Mouse (Mus musculus) heart, embryonic 11.5 days (tissue): Measurements from ENCODE around the gene Ecd. TPM values are rescaled to one million over a fixed set of nuclear protein-coding genes. Genes with fewer than 3 reads are reported as not detected.
A peak's percentile ranks its signal among the peaks of the same experiment; 100 is the strongest.

Experiments used
- ATAC-seq: fragments of 200-750 bp; cut with Nextera tagmentation; replicated peaks from 2 replicates; pipeline ENCODE4 v1.8.0; 2017; ENCODE audit warnings: moderate library complexity; ENCODE audit not compliant: insufficient number of reproducible peaks, low FRiP score, low TSS enrichment
- H3K27ac ChIP-seq: fragments of 300-500 bp; sonication (generic); 2 replicates; pipeline ENCODE4 v1.5.1; 2014; ENCODE audit warnings: mild to moderate bottlenecking, low read depth, low read length
- H3K27me3 ChIP-seq: fragments of 300-500 bp; sonication (generic); 2 replicates; pipeline ENCODE4 v1.6.1; 2014; ENCODE audit warnings: mild to moderate bottlenecking, low read length, mixed read lengths; ENCODE audit not compliant: control insufficient read depth, insufficient read depth
- H3K36me3 ChIP-seq: fragments of 300-500 bp; sonication (generic); 2 replicates; pipeline ENCODE4 v1.6.1; 2014; ENCODE audit warnings: mild to moderate bottlenecking, low read length, moderate library complexity, mixed read lengths; ENCODE audit not compliant: control insufficient read depth, insufficient read depth
- H3K4me1 ChIP-seq: fragments of 300-500 bp; sonication (generic); 2 replicates; pipeline ENCODE4 v1.6.1; 2014; ENCODE audit warnings: low read length; ENCODE audit not compliant: control insufficient read depth, insufficient read depth
- H3K4me2 ChIP-seq: fragments of 300-500 bp; sonication (generic); 2 replicates; pipeline ENCODE4 v1.6.1; 2014; ENCODE audit warnings: mild to moderate bottlenecking, moderate library complexity
- H3K4me3 ChIP-seq: fragments of 300-500 bp; sonication (generic); 2 replicates; pipeline ENCODE4 v1.5.1; 2014; ENCODE audit warnings: low read depth, low read length
- H3K9ac ChIP-seq: fragments of 300-500 bp; sonication (generic); 2 replicates; pipeline ENCODE4 v1.6.1; 2014; ENCODE audit warnings: mild to moderate bottlenecking, low read depth, low read length, moderate library complexity
- H3K9me3 ChIP-seq: fragments of 300-500 bp; sonication (generic); replicated peaks from 2 replicates; pipeline ENCODE4 v1.6.1; 2016; ENCODE audit warnings: low read length; ENCODE audit not compliant: control insufficient read depth
- WGBS: fragments of 180-500 bp; shearing (Covaris S2); extraction: QIAGEN DNeasy Blood & Tissue Kit; methylation state at CpG from one replicate; pipeline ENCODE4 v1.1.7; 2014; ENCODE audit not compliant: insufficient replicate concordance; 5-methylcytosine and 5-hydroxymethylcytosine counted together
- polyA plus RNA-seq: library from polyadenylated mRNA; unstranded; fragments of >200 nt; fragmentation: Nextera tagmentation; extraction: Ambion mirVana; gene quantifications from 2 replicates; pipeline ENCODE4 v1.2.1, GENCODE M21; 2014

Ecd gene
- polyA plus RNA-seq, 1 experiment from 2014 or later, result 43.7 TPM

DNA sequence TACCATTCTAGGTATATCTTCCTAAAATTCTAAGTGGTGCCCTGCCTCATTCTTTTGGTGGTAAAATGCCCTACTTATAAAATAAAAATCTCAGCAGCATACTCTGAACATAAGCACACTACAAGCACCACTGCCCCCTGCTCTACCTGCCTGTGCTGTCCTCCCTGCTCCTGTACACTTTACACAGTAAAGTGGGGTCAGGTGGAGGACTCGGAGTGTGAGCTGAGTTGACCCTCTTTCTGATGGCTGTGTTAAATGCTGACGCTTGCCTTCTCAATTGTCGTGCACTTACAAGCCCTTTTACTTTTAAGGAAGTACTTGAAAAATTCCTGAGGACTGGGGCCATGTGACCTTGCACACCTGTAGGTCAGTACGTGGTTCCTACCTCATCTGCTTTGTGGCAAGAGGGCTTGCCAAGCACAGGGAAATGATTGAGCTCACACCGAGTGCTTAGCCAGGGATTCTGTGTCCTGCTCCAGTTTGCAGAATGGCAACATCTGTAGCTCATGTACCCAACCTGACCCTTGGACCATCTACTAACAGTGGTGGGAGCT is 31.2 kb upstream of the Ecd start:
- WGBS, result 86% methylated on average over 5 of the region's 5 CpGs
- no peak overlapping the region for H3K9ac ChIP-seq
- H3K36me3 ChIP-seq, result peaks cover 15% of the 10 kb centered on the region
- no peaks in the 10 kb centered on the region for H3K9me3 ChIP-seq
- H3K27ac ChIP-seq, result no peak overlapping the region
- H3K4me1 ChIP-seq, result peaks cover 18% of the 10 kb centered on the region
- no peak for ATAC-seq
- H3K4me3 ChIP-seq, result no peak overlapping the region
- H3K4me2 ChIP-seq, result no peak overlapping the region
- no peaks in the 10 kb centered on the region for H3K27me3 ChIP-seq

DNA sequence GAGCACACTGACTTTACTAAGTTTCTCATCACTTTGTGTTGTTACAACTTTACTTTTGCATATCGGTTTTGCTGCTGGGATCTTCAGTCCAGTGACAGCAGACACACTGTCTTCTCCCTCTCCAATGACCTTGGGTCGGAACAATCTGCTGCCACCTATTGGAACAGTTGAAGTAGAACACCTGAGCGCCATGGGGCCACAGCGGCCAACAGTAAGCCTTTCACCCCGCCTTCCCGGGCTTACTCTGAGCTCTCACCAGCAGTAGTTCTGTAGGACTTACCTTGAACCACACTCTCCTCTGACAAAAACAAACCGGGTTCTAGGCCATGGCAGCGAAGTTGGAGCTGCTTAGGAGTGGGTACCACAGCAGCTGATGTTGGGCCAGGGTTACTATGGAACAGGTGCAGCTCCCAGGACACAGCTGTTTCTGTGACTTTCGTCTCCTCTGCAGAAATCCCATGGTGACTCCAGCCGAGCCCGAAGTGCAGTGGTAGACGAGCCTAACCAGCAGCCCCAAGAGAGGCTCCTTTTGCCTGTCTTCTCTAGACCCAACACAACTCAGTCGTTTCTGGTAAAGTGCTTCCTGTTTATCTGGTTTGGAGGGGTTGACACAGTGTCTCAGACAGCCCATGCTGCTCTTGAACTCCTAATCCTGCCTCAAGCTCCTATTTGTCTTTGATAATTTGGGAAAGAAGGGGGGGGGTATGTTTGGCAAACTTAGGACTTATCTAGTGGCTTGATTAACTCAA is 30.6 kb upstream of the Ecd start:
- no peaks in the 10 kb centered on the region for H3K27me3 ChIP-seq
- peak; percentile 59; the same call in 1 of the 2 replicates for ATAC-seq
- no peak overlapping the region for H3K4me3 ChIP-seq
- H3K9me3 ChIP-seq, result no peaks in the 10 kb centered on the region
- H3K4me2 ChIP-seq, result no peak overlapping the region; the same call in 1 of the 2 replicates
- no peak overlapping the region; the same call in 1 of the 2 replicates for H3K27ac ChIP-seq
- 30% methylated on average over 13 of the region's 13 CpGs for WGBS
- peaks cover 15% of the 10 kb centered on the region for H3K36me3 ChIP-seq
- peaks cover 18% of the 10 kb centered on the region for H3K4me1 ChIP-seq
- H3K9ac ChIP-seq, result no peak overlapping the region

DNA sequence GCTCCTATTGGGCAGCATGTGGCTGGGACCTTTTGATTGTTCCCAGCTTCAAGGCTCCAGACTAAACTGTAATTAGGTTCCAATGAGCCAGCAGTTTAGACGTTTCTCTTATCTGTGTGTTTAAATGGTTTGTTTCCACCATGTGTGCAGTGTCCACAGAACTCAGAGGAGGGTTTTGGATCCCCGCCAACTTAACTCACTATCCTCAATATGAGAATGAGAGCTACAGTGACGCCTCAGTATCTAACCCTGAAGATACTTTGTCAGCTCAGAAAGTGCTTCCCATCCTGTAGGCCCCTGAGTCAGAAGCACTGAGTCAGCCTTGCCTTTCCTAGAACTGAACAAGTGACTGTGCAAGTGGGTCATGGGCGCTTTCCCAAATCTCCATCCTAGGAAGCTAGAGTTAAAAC is 29.2 kb upstream of the Ecd start:
- peaks cover 18% of the 10 kb centered on the region for H3K4me1 ChIP-seq
- no peak overlapping the region for H3K4me2 ChIP-seq
- no peaks in the 10 kb centered on the region for H3K27me3 ChIP-seq
- no peaks in the 10 kb centered on the region for H3K9me3 ChIP-seq
- WGBS, result 51% methylated on average over 4 of the region's 4 CpGs
- peak; percentile 73 for ATAC-seq
- H3K36me3 ChIP-seq, result peaks cover 10% of the 10 kb centered on the region
- H3K4me3 ChIP-seq, result no peak overlapping the region
- H3K9ac ChIP-seq, result no peak overlapping the region
- H3K27ac ChIP-seq, result 0 out of 2 replicates have a peak overlapping the region, but pooled peaks have one; percentile 1

DNA sequence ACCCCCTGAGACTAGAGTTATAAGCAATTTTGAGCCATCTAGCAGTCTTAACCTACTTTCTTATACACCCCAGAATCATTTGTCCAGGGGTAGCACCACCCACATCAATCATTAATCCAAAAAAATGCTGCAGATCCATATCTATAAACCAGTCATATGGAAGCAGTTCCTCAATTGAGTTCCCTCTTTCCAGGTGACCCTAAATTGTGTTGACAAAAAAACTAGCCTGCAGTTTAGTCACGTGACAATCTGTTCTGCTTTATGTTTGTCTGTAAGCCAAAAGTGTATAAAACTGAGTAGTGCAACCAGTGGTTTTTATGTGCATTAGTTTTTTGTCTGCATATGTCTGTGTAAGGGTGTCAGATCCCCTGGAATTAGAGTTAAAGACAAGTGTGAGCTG is 23.9 kb upstream of the Ecd start:
- ATAC-seq, result no peak
- WGBS, result 81% methylated on average over 1 of the region's 1 CpGs
- H3K9me3 ChIP-seq, result no peaks in the 10 kb centered on the region
- H3K4me3 ChIP-seq, result no peak overlapping the region
- H3K4me2 ChIP-seq, result no peak overlapping the region
- H3K9ac ChIP-seq, result no peak overlapping the region
- peaks cover 12% of the 10 kb centered on the region for H3K36me3 ChIP-seq
- H3K27me3 ChIP-seq, result no peaks in the 10 kb centered on the region
- peaks cover 4% of the 10 kb centered on the region; the same call in 1 of the 2 replicates for H3K4me1 ChIP-seq
- H3K27ac ChIP-seq, result no peak overlapping the region

DNA sequence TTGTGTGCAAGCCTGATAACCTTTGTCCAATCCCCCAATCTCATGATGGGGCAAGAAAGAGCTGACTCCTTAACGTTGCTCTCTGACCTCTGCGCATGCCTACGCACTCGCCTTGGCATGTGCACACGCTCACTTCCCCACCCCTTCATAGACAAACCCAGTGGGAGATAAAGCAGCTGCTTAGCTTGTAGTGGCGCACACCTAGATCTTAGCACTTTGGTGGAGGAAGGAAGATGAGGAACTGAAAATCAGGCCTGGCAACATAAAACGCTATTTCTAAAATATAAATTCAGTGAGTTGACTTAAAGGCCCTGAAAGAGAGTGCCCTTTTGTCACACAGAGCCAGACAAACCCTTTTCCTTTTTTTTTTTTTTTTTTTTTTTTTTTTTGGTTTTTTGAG is 22.9 kb upstream of the Ecd start:
- no peak overlapping the region for H3K9ac ChIP-seq
- H3K27me3 ChIP-seq, result no peaks in the 10 kb centered on the region
- no peak for ATAC-seq
- H3K36me3 ChIP-seq, result peaks cover 8% of the 10 kb centered on the region; the same call in 1 of the 2 replicates
- no peak overlapping the region for H3K4me2 ChIP-seq
- H3K4me1 ChIP-seq, result no peaks in the 10 kb centered on the region
- WGBS, result 79% methylated on average over 7 of the region's 7 CpGs
- no peak overlapping the region for H3K4me3 ChIP-seq
- H3K9me3 ChIP-seq, result no peaks in the 10 kb centered on the region
- H3K27ac ChIP-seq, result no peak overlapping the region

DNA sequence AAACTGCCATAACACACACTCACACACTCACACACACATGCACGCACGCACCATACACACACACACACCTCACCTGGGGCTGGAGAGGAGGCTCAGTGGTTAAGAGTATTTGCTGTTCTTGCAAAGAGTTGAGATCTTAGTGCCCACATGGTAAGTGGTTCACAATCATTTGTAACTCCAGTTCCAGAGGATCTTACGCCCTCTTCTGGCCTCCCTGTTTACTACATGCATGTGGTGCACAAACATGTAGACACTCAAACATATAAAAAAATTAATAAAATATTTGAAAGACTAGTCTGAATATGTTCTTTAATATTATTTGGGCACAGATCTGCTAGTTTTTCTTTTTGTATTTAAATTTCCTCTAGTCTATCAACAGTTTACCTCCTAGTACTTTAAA is 20.4 kb upstream of the Ecd start:
- H3K27ac ChIP-seq, result no peak overlapping the region
- H3K4me3 ChIP-seq, result no peak overlapping the region
- H3K4me1 ChIP-seq, result no peaks in the 10 kb centered on the region
- no peak overlapping the region for H3K4me2 ChIP-seq
- no peaks in the 10 kb centered on the region for H3K27me3 ChIP-seq
- no peak overlapping the region for H3K9ac ChIP-seq
- no peak for ATAC-seq
- peaks cover 6% of the 10 kb centered on the region for H3K36me3 ChIP-seq
- 89% methylated on average over 3 of the region's 3 CpGs for WGBS
- no peaks in the 10 kb centered on the region for H3K9me3 ChIP-seq

DNA sequence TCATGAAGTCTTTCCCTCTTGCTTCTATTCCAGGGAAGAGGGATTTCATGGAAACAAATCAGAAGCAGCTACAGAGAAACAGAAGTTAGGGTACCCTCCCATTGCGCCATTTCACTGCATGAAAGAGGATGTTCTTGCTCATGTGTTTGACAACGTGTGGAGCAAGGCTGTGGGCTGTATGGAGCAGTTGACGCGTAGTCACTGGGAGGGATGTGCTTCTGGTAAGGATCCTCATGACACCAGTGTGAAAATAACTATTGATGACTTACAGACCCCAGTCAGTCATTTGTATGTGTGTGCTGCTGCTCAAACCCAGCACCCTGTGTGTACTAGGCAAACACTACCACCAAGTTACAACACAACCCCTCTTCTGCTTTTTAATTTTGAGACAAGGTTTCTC is 15.3 kb upstream of the Ecd start:
- H3K36me3 ChIP-seq, result peaks cover 26% of the 10 kb centered on the region

DNA sequence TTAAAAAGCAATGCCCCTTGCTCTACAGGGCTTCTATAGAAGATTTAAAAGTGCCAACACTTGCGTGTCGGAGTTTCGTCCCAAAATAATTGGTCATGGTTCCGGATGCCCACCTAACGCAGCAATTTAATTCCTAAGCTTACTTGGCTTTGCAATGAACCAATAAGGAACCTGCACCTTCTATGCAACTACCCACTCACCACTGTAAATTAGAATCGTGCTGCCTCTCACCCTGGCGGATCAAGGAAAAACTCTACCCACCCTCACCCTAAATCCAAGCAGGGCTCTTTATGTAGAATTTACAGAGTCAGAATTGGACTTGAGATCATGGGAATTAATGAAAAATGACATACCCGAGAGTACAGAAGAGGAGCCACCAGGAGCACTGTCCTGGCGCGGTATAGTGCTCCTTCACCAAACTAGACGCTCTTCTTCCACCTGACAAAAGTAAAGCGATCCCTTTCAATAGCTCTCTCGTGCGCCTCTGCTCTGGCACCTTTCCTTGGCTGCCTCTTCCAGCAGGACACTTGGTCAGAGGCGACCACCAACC is 405 bp downstream of the Ecd start:
- peak overlapping the region; percentile 87 for H3K9ac ChIP-seq
- ATAC-seq, result peak; percentile 58; the same call in 1 of the 2 replicates
- H3K36me3 ChIP-seq, result peaks cover 3% of the 10 kb centered on the region; the same call in 1 of the 2 replicates
- H3K27ac ChIP-seq, result peak overlapping the region; percentile 88
- peak overlapping the region; percentile 74 for H3K4me2 ChIP-seq
- H3K9me3 ChIP-seq, result no peaks in the 10 kb centered on the region
- no peaks in the 10 kb centered on the region for H3K27me3 ChIP-seq
- H3K4me1 ChIP-seq, result peaks cover 11% of the 10 kb centered on the region
- WGBS, result 4% methylated on average over 15 of the region's 15 CpGs
- H3K4me3 ChIP-seq, result peak overlapping the region; percentile 64

More for the DNA sequence above, 15.3 kb upstream of the Ecd start:
- H3K4me1 ChIP-seq, result no peaks in the 10 kb centered on the region
- no peaks in the 10 kb centered on the region for H3K27me3 ChIP-seq
- H3K9me3 ChIP-seq, result no peaks in the 10 kb centered on the region
- ATAC-seq, result no peak
- no peak overlapping the region for H3K9ac ChIP-seq
- no peak overlapping the region for H3K27ac ChIP-seq
- WGBS, result 89% methylated on average over 4 of the region's 4 CpGs
- H3K4me2 ChIP-seq, result no peak overlapping the region
- H3K4me3 ChIP-seq, result no peak overlapping the region
